Mouse (Mus musculus): Measurements from ENCODE around the gene Ankrd44. TPM values are rescaled to one million over a fixed set of nuclear protein-coding genes. Genes with fewer than 3 reads are reported as not detected.

Gene Ankrd44
- polyA plus RNA-seq, 1 experiment from 2014 or later, result 18.3 TPM

GRCm38 (mm10) chr1:54809811-54810549 lies 116.2 kb downstream of the Ankrd44 start:
- Histone ChIP-seq H3K4me1 (ENCODE audit: insufficient read depth) (peaks cover 6% of the 10 kb centered on the region; the same call in 1 of the 2 replicates), H3K4me2 (no peak overlapping the region), H3K27me3 (ENCODE audit: insufficient read depth, low read length) (no peaks in the 10 kb centered on the region), H3K36me3 (ENCODE audit: insufficient read depth) (no peaks in the 10 kb centered on the region), H3K9ac (no peak overlapping the region), H3K9me3 (ENCODE audit: low read depth, low read length) (no peaks in the 10 kb centered on the region), H3K4me3 (ENCODE audit: low read depth, low read length) (no peak overlapping the region), H3K27ac (ENCODE audit: low read depth) (peak overlapping the region; percentile 69)
- DNase-seq, result peak; percentile 97
- TF ChIP-seq CTCF (IDR thresholded peaks at IDR 0.05; ENCODE audit: low read depth), result no peak
- WGBS, result 35% methylated on average over 10 of the region's 10 CpGs
- peak; percentile 92 for ATAC-seq (ENCODE audit: insufficient read depth)

GRCm38 (mm10) chr1:54809098-54809490 lies 117.1 kb downstream of the Ankrd44 start:
- TF ChIP-seq CTCF (IDR thresholded peaks at IDR 0.05; ENCODE audit: low read depth), result no peak
- ATAC-seq (ENCODE audit: insufficient read depth) (no peak), DNase-seq (no peak)
- H3K9me3 ChIP-seq (ENCODE audit: low read depth, low read length), result no peaks in the 10 kb centered on the region
- H3K9ac ChIP-seq, result no peak overlapping the region
- no peaks in the 10 kb centered on the region for H3K36me3 ChIP-seq (ENCODE audit: insufficient read depth)
- no peak overlapping the region for H3K4me3 ChIP-seq (ENCODE audit: low read depth, low read length)
- H3K27me3 ChIP-seq (ENCODE audit: insufficient read depth, low read length), result no peaks in the 10 kb centered on the region
- H3K27ac ChIP-seq (ENCODE audit: low read depth), result no peak overlapping the region
- 93% methylated on average over 13 of the region's 13 CpGs for WGBS
- peaks cover 6% of the 10 kb centered on the region; the same call in 1 of the 2 replicates for H3K4me1 ChIP-seq (ENCODE audit: insufficient read depth)
- H3K4me2 ChIP-seq, result no peak overlapping the region

- WGBS, result 67% methylated on average over 4 of the region's 4 CpGs
- ATAC-seq (ENCODE audit: insufficient read depth) (no peak), DNase-seq (no peak)
- Histone ChIP-seq H3K9ac (no peak overlapping the region), H3K9me3 (ENCODE audit: low read depth, low read length) (no peaks in the 10 kb centered on the region), H3K27me3 (ENCODE audit: insufficient read depth, low read length) (no peaks in the 10 kb centered on the region), H3K27ac (ENCODE audit: low read depth) (no peak overlapping the region), H3K36me3 (ENCODE audit: insufficient read depth) (no peaks in the 10 kb centered on the region), H3K4me3 (ENCODE audit: low read depth, low read length) (no peak overlapping the region), H3K4me2 (no peak overlapping the region), H3K4me1 (ENCODE audit: insufficient read depth) (peaks cover 6% of the 10 kb centered on the region; the same call in 1 of the 2 replicates)
- no peak for TF ChIP-seq CTCF (IDR thresholded peaks at IDR 0.05; ENCODE audit: low read depth)
Observed at GRCm38 (mm10) chr1:54808401-54809097, 117.6 kb downstream of the Ankrd44 start.

GRCm38 (mm10) chr1:54807832-54808231 lies 118.4 kb downstream of the Ankrd44 start:
- H3K9me3 ChIP-seq (ENCODE audit: low read depth, low read length), result no peaks in the 10 kb centered on the region

DNA sequence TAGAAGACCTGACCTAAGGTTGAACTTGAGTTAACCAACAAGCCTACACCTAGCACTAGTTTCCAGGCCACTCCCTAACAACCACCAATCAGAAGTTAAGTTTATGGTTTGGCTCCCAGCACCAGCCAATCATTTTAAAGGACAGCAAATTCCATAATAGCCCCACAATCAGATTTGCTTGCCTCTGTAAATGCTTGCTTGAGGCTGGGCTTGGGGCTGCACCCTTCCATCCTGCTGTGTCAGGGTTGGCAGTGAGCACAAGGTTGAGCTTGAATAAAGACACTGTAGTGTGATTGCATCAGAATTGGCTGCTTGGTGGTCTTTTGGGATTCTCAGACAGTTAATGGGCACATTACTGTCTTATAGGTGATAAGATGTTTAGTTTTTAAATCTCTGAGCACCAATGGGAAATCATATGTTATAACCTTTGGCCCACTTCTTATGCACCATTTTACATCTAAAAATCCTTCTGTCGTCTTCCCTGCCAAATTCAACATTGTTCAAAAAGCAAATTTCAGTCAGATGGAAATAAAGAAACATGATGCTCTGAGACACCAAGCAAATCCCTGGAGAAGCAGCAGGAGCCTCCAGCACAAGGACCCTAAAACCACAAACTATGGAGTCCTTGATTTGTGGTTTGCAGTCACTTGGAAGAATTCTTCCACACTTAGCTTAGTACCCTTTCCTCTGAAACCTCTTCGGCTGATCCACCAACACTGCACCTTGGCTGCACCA lies 119.9 kb downstream of the Ankrd44 start:
- Histone ChIP-seq H3K9ac (no peak overlapping the region), H3K27ac (ENCODE audit: low read depth) (no peak overlapping the region), H3K4me3 (ENCODE audit: low read depth, low read length) (no peak overlapping the region), H3K4me1 (ENCODE audit: insufficient read depth) (peaks cover 6% of the 10 kb centered on the region; the same call in 1 of the 2 replicates), H3K36me3 (ENCODE audit: insufficient read depth) (no peaks in the 10 kb centered on the region), H3K9me3 (ENCODE audit: low read depth, low read length) (no peaks in the 10 kb centered on the region), H3K27me3 (ENCODE audit: insufficient read depth, low read length) (no peaks in the 10 kb centered on the region), H3K4me2 (no peak overlapping the region)
- TF ChIP-seq CTCF (IDR thresholded peaks at IDR 0.05; ENCODE audit: low read depth), result no peak
- DNase-seq, result no peak
- ATAC-seq (ENCODE audit: insufficient read depth), result no peak
- WGBS, result 72% methylated on average over 2 of the region's 2 CpGs

More at GRCm38 (mm10) chr1:54807832-54808231, 118.4 kb downstream of the Ankrd44 start:
- no peaks in the 10 kb centered on the region for H3K27me3 ChIP-seq (ENCODE audit: insufficient read depth, low read length)
- ATAC-seq (ENCODE audit: insufficient read depth) (no peak), DNase-seq (no peak)
- no peak overlapping the region for H3K4me2 ChIP-seq
- 79% methylated on average over 3 of the region's 3 CpGs for WGBS
- no peaks in the 10 kb centered on the region for H3K36me3 ChIP-seq (ENCODE audit: insufficient read depth)
- no peak overlapping the region for H3K4me3 ChIP-seq (ENCODE audit: low read depth, low read length)
- peaks cover 6% of the 10 kb centered on the region; the same call in 1 of the 2 replicates for H3K4me1 ChIP-seq (ENCODE audit: insufficient read depth)
- H3K27ac ChIP-seq (ENCODE audit: low read depth), result no peak overlapping the region
- no peak for TF ChIP-seq CTCF (IDR thresholded peaks at IDR 0.05; ENCODE audit: low read depth)
- no peak overlapping the region for H3K9ac ChIP-seq

GRCm38 (mm10) chr1:54804406-54804805 lies 121.8 kb downstream of the Ankrd44 start:
- no peak for TF ChIP-seq CTCF (IDR thresholded peaks at IDR 0.05; ENCODE audit: low read depth)

More at GRCm38 (mm10) chr1:54804406-54804805, 121.8 kb downstream of the Ankrd44 start:
- no peak overlapping the region for H3K9ac ChIP-seq
- no peaks in the 10 kb centered on the region for H3K27me3 ChIP-seq (ENCODE audit: insufficient read depth, low read length)
- WGBS, result 88% methylated on average over 9 of the region's 9 CpGs
- H3K4me3 ChIP-seq (ENCODE audit: low read depth, low read length), result no peak overlapping the region
- ATAC-seq (ENCODE audit: insufficient read depth), result no peak
- no peaks in the 10 kb centered on the region for H3K4me1 ChIP-seq (ENCODE audit: insufficient read depth)
- H3K9me3 ChIP-seq (ENCODE audit: low read depth, low read length), result no peaks in the 10 kb centered on the region
- no peak overlapping the region for H3K4me2 ChIP-seq
- no peak overlapping the region for H3K27ac ChIP-seq (ENCODE audit: low read depth)
- H3K36me3 ChIP-seq (ENCODE audit: insufficient read depth), result no peaks in the 10 kb centered on the region
- no peak for DNase-seq

All from lung, embryonic 14.5 days (tissue).